Mouse (Mus musculus) Muller cell, postnatal 12 days (primary cell): ENCODE results near the gene Tgm2.

Experiments
- DNase-seq: peaks from one replicate; pipeline ENCODE4 v3.0.0-alpha.2; 2015; ENCODE audit errors: inconsistent ontology term

The Tgm2 gene

DNA sequence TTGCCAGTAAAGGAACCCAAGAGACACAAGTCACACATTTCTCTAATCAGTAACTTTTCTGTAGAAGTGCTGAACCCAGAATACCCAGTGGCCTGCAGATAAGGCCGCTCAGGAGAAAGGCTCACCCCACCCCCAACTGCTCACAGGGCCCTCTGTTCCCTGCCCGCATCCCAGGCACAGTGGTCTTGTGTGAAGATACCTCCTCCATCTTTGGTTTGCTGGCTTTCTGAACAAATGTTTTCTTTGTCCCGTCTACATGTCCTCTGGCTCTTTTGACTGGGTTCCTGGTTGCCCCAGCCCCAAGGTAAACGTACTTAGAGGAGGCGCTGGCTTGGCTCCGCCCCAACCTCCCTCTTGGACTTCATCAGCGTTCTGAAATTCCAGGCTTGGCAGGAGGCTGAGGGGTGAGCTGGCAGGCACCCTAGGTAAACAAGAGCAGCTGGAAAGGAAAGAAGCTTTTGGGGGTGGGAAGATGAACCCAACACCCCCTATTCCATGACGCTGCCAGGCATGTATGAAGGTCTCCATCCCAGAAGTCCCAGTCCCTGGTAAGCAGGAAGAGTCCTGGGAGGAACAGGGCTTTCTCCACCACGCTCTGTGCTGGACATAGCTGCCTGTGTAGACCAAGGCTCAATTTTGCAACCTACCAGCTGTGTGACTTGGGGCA is 32.5 kb downstream of the Tgm2 start:
- peak; percentile 90 for DNase-seq

DNA sequence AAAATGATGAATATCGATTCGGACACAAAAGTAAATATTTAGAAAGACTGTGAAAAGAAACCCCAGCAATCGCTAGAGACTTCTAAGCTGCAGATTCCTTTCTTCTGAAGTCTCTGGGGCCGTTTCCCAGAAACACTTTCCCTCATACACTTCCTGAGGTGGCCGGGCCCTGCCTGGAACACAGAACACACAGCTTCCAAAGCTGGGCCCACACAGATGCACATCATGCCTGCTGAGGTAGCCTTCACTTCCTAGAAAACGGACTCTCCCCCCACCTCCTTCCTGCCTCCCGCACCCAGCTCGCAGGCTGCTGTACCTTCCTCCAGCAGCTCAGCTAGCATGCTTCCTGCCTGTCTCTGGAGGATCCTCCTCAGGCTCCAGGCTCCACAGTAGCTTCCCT is 36.7 kb downstream of the Tgm2 start:
- DNase-seq, result no peak

DNA sequence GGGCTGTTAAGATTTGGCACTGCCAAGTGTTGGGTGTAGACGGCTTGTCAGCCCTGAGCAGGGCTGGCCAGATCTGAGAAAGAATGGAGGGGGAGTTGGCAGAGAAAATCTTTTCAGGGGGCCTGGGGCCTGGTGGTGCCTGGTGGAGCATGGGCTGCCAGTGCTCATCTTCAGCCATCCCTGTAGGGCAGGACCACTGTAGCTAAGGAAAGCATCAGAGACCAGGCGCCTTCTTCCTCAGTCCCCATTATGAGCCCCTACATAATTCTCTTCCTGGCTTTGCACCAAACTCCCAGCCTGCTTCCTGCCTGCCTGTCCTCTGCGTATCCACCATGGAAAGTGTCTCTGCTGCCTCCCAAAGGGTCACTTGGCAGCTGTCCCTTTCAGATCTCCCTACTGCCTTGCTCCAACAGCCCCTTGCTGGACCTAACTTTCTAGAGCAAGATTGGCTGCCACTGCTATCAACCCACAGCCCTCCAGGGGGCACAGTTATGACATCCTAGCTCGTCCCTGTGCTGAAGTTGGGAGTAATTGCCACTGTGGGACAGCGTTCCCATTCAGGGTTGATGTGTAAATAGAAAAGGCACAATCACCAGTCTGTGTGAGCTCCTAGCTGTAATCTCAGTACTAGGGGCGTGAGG is 39.2 kb downstream of the Tgm2 start:
- DNase-seq, result peak; percentile 82

DNA sequence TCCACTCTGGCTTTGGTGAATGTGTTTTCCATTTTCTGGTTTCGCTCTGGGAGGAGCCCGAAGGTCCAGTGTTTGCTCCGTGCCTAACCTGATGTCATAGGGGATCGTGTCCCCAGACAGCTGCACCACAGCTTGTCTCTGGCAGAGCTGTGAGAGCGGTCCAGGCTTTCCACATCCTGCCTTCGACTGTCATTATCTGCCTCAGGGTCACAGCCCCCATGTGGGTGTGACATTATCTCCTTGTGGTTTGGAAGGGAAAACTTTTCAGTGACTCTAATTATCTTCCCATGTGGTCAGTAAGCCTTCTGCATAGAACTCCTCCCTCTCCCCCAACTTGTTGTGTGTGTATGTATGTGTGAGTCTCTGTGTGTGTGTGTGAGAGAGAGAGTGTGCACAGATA is 40.6 kb downstream of the Tgm2 start:
- DNase-seq, result no peak

DNA sequence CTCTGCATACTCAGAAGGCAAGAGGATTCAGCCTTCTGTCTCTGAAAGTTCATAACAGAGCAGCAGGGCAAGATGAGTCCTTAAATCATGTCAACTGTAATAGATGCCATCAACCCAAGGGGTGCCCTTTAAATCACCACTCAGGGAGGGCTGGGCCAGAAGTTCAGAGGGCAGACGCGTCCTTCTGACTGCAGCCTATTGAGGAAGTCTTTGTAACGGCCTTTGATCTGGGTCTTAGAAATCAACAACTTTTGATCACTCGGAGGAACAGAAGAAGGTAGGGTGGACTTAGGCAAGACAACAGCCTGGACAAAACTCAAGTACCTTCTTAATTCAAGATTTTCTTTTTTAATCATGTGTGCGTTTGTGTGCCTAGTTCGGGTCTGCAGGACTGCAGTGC is 41.3 kb downstream of the Tgm2 start:
- no peak for DNase-seq

DNA sequence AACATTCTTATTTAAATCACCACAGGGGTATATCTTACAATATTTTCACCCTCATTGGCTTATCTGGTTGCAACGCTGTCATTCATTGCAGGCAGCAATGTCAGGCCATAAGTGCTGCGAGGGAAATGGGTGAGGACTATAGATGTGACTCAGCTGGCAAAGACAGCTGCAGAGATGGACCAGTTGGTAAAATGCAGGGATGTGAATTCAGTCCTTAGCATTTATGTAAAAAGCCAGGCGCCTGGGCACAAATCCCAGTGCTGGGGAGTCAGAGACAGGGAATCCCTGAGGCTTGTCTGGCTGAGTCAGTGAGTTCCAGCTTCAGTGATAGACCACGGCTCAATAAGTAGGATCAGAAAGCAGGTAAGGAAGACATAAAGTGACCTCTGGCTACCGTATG is 44.5 kb downstream of the Tgm2 start:
- DNase-seq, result peak; percentile 37

DNA sequence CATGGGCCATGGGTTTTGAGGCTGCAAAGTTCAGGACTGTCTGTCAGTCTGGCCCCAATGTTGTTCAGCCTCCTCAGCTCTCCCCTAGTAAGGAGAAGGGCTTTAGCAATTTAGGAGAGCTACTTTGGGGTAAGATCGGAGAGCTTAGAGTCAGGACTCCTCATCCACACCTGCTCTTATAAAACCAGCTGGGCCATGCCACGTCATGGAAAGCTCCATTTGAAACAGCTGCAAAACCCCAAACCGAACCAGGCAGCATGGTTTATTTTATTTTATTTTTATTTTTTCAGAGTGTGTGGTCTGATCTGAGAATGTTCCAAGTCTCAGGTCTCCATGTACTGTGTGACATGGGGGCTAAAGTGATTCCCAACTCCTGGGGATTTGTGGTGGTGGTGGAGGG is 46.7 kb downstream of the Tgm2 start:
- DNase-seq, result no peak

DNA sequence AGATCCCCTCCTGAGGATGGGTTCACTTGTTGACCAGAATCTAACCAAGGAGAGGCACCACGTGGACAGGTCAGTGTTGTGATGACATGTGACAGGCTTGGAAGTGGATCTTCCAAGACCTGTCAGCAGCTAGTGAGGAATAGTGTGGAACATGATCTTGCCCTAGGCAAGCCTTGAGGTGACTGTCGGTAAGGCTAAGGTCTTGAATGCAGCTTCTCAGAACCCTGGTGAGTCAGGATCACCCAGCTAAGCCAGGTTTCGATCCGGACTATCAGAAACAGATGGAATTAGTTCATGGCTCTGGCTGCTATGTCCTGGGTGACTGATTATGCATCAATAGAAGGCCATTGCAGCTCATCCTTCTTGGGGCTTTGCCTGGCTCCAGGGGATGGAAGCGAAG is 47.5 kb downstream of the Tgm2 start:
- DNase-seq, result no peak

DNA sequence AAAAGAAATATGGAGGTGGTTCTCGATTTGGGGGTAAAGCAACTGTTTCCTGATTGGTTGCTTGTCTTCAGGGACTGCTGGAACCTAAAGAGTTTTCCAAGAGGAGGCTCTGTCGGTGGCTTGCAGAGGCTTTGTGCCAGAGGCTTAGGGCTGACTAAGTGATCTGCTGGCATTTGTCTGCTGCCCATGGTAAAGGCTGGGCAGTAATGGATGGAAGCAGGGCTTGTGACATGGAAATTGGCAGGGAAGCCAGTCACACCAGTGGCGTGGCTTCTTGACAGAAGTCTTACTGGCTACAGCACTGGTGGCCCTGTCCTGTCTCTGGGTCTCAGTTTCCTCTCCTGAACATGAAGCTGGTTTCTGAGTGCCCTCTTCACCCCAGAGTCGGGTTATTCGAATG is 49.2 kb downstream of the Tgm2 start:
- no peak for DNase-seq

DNA sequence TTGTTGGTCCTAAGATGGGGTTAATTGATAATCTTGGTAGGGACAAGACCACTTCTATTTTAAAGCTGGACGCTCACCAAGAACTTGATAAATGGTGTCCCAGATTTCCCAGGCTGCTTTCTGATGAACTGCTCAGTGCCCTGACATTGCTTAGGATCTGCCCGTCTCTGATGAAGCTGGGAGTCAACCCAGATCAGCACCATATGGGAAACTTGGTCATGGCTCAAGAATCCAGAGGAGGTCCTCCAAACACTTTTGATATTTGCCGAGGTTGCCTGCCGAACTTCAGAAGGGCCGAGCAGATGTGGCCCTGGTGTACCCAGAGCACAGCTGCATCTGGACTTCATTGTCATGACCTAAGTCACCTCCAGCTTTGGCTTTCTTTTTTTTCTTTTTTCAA is 51.4 kb downstream of the Tgm2 start:
- no peak for DNase-seq

DNA sequence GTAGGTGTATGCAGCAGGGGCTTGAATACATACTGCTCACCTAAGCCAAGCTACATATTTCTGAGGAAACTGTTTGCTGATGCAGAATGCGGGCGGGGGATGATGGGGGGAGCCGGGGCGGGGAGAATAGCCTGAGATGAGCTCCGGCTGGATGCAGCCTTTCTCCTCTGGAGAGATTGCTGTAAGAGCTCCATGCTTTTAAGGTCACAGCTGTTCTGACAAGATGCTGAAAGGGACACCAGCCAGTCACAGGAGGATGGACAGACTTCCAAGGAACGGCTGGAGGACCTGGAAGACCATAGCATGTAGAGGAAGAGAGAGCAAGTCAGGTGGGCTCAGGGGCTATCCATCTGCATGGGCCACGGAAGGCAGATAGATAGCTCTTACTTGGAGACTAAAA is 51.9 kb downstream of the Tgm2 start:
- DNase-seq, result no peak

DNA sequence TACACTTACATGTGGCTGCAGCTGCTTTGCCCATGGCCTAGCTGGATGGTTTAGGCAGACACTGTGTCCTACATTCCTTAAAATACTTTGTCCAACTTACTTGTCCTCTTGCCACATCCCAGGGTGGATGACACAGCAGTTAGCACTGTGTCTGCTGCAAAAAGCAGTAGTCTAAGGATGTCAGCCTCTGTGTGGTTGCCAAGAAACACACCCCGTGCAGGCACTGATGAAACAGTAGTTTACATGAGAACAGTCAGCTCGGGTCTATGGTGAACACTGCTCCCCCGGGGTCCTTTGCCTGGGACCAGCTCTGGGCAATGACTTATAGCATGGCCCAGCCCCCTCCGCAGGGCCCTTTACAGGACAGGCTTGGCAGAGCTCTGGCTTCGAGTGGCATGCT is 52.9 kb downstream of the Tgm2 start:
- DNase-seq, result peak; percentile 66

DNA sequence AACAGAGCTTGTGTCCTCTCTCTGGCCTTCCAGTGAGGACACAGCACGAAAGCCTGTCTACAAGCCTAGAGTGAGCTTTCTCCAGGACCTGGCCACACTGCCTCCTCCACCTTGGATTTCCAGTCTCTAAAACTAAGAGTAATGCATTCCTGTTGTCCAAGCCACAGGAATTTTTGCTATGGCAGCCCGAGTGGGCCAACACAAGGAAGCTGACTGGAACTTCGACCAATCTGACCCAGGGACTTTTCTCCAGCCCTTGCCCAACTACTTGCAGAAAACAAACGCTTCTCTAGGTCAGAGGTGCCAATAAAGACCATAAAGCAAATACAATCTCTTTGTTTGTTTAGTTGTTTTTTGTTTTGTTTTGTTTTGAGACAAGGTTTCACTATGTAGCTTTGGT is 56.1 kb downstream of the Tgm2 start:
- DNase-seq, result peak; percentile 34

DNA sequence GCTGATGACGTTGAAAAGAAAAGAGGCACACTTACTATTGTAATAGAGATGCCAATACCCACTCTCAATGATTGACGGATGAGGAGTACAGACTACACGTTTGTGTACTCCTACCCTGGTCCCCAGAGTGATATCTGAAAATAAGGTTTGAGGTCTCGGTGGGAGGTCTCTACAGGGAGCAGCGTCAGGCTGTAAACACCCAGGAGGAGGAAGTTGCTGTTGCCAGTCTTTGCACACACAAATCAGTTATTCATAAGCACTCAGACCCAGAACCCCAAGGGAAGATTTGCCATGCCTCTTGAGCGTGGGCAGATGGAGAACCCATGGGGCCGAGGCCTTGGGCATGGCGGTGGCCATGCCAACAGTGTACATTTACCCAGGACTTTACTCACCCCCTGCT is 61.8 kb downstream of the Tgm2 start:
- no peak for DNase-seq

DNA sequence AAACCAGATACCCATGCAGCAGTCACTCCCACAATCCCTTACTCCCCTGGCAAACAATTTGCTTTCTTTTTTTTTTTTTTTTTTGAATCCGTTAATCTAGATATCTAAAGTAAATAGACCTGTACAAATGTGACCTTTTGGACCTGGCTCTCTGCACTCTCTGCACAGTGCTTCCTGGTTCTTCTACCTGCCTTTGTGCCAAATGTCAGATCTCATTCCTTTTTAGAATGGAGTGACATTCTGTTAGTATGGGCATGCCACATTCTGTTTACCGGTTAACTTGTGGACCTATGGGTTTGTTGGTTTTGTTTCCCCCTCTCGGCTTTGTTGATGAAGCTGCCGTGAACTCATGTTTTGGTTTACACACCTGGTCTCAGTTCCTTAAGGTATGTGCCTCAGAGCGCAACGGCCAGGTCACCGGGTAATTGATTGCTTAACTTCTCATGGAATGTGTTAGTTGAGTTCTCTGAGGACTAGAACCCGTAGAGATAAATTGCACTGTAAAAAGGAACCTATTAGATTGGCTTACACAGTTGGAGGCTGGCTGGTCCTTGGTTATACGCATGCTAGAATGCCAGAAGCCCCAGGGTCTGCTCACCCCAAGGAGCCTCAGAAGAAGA is 65.5 kb downstream of the Tgm2 start:
- DNase-seq, result no peak

DNA sequence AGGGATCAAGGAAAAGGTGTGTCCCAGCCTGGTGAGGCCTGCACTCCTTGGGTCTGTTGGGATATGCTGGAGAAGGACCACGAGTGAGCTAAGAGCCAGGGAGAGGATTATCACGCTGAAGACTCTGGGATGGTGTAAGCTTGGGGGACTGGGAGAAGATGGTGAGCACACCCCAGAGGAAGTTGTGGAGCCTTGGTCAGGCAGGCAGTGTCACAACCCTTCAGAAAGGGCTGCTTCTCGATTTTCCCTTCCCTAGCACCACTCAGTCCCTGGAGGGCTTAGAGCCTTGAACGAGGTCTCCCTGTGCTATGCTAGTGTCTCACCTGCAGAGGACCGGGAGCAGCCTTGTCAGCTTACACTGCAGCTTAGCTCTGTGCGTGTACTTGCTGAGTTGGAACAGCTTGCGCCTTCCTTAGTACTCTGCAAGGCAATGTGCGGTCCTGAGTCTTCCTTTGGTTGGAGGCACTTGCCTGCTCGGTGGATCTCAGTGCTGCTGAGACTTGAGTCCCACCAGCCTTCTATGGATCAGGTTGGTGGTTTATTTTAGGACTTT is 66.3 kb downstream of the Tgm2 start:
- no peak for DNase-seq

DNA sequence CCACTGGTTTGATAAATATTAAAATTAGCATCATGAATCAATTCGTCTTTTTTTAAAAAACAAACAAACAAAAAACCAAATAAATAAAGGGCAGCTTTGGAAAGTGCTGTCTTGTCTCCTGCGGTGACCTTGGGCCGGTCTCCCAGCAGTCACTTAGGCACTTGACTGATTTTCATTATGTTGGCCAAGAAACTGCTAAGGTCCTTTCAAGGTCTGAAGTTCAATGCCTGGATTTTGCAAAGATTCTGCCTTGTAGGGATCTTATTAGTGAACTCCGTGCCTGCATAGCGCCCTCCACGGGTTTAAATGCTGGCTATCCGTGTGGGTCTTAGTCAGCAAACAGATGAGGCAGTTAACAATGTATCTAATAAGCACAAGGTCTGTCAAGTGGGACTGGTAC is 67.3 kb downstream of the Tgm2 start:
- DNase-seq, result no peak

DNA sequence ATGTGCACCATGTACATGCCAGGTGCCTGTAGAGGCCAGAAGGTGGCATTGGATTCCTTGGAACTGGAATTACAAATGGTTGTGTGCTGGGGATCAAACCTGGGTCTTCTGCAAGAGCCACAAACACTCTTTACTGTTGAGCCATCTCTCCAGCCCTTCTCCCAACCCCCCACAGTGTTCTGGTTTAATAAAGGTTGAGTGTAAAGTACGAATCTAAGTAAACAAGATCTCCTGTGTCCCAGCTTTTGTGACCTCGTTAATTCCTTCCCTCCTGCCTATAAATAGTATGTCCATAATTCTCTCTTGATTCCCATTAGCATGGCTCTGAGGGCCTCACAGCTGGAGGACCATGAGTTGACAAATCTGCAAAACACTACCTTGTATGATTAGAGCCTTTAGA is 68.3 kb downstream of the Tgm2 start:
- DNase-seq, result no peak

DNA sequence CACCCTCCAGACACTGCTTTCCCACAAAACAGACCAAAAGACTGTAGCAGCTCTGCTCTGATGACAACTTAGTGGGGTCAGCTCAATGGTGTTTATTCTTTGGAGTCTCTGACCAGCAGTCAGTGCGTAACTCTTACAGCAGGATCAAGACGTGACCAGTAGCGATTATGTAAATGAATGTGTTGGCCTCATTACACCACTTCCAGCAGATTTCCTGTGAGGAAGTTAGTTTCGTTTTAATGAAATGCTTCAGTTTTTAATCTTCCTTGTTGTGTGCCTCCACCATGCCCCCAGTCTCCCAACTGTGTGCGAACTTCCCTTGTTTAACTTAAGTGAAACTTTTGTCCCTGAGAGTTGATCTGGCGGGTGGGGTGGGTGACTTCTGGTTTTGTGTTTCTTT is 69.5 kb downstream of the Tgm2 start:
- no peak for DNase-seq

DNA sequence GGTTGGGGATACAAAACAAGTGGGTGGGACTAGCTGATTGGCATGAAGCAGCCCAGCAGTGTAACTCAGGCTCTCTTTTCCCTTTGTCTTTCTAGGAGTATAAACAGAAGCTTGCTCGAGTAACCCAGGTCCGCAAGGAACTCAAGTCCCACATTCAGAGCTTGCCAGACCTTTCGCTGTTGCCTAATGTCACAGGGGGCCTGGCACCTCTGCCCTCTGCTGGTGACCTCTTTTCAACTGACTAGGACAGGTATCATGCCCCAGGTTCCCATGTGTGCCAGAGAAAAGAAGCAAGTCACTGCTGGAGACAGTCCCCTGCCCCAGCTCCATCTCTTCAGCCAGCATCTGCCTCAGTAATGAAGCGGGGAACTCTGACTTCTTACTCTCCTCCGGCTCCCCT is 71.4 kb downstream of the Tgm2 start:
- DNase-seq, result no peak

DNA sequence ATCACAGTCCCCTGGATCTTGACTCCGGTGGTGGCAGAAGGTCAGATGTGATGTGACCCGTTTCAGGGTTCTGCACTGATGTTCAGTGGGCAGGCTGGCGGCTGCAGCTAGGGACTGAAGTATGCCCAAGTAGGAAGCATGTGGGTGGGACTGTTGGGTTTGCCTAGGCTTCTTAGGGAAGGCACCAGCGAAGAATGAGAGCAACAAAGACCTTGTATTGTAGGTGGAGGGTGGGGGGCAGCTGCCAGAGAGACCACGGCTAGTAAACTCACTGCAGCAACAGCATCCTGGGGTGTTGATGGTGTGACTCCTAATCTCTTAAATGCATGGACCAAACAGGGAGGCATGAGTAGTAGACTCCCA is 74.6 kb downstream of the Tgm2 start:
- no peak for DNase-seq

DNA sequence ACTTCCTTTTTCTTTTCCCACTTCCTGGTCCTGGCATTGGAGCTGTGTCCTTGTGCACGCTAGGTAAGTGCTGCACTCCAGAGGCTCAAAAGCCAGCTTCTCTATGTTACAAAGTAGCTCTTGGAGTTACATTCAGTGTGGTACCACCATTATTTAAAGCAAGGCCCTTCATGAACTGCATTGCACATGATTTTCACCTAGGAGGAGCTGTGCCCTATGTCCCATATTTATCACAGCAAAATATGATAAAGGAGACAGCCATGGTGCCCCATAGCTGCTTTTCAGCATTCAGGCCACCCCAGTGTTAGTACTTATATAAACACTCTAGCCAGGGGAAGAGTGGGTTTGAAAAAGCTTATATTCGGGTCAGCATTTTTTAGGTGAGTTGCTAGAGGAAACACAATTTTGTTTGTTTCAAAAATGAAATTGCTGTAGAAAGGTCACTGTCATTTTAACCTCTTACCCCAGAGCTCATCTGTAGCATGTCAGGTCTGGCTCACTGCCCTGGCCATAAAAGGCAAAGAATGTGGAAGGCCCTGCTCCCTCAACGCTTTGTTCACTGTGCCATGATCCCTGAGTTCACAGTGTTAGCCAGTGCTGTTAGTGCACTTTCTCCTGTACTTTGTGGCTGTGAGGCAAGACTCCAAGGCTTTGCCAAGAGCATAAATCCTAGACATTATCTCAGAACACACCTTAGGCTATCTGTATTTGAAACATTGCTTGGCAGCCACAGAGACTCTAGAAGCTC is 75.2 kb downstream of the Tgm2 start:
- DNase-seq, result peak; percentile 42
